Mouse (Mus musculus) intestine, postnatal 0 days (tissue): Measurements from ENCODE around the gene Esrp2. TPM values are rescaled to one million over a fixed set of nuclear protein-coding genes. Genes with fewer than 3 reads are reported as not detected.

Source experiments
- ATAC-seq: fragments of 200-750 bp; cut with Nextera tagmentation; 2 replicates; pipeline ENCODE4 v1.8.0; 2017; ENCODE audit warnings: mild to moderate bottlenecking, moderate TSS enrichment, moderate library complexity
- H3K27ac ChIP-seq: fragments of 300-500 bp; sonication (generic); 2 replicates; pipeline ENCODE4 v1.5.1; 2014; ENCODE audit warnings: mild to moderate bottlenecking, low read depth, low read length, moderate library complexity
- H3K27me3 ChIP-seq: fragments of 300-500 bp; sonication (generic); replicated peaks from 2 replicates; pipeline ENCODE4 v1.6.1; 2014; ENCODE audit warnings: low read length, mixed read lengths; ENCODE audit not compliant: control insufficient read depth, insufficient read depth
- H3K36me3 ChIP-seq: fragments of 300-500 bp; sonication (generic); 2 replicates; pipeline ENCODE4 v1.6.1; 2014; ENCODE audit warnings: mild to moderate bottlenecking, moderate library complexity; ENCODE audit not compliant: control insufficient read depth, insufficient read depth
- H3K4me1 ChIP-seq: fragments of 300-500 bp; sonication (generic); replicated peaks from 2 replicates; pipeline ENCODE4 v1.6.1; 2014; ENCODE audit warnings: antibody characterized with exemption, low read length, mixed read lengths; ENCODE audit not compliant: control insufficient read depth, insufficient read depth
- H3K4me2 ChIP-seq: fragments of 300-500 bp; sonication (generic); replicated peaks from 2 replicates; pipeline ENCODE4 v1.6.1; 2014; ENCODE audit warnings: low read depth, mild to moderate bottlenecking, moderate library complexity
- H3K4me3 ChIP-seq: fragments of 300-500 bp; sonication (generic); 2 replicates; pipeline ENCODE4 v1.5.1; 2014; ENCODE audit warnings: low read depth, low read length
- H3K9ac ChIP-seq: fragments of 300-500 bp; sonication (generic); 2 replicates; pipeline ENCODE4 v1.6.1; 2014; ENCODE audit warnings: mild to moderate bottlenecking, low read depth, low read length
- H3K9me3 ChIP-seq: fragments of 300-500 bp; sonication (generic); 2 replicates; pipeline ENCODE4 v1.6.1; 2016; ENCODE audit warnings: mixed run types; ENCODE audit not compliant: control insufficient read depth
- CTCF ChIP-seq: sonication (generic); IDR thresholded peaks from 2 replicates; pipeline ENCODE4 v1.5.1; 2016; ENCODE audit warnings: low read depth, mild to moderate bottlenecking, control low read depth, antibody characterized with exemption, moderate library complexity
- WGBS: fragments of 180-500 bp; shearing (Covaris S2); extraction: QIAGEN DNeasy Blood & Tissue Kit; methylation state at CpG from one replicate; pipeline ENCODE4 v1.1.7; 2014; 5-methylcytosine and 5-hydroxymethylcytosine counted together
- polyA plus RNA-seq: library from polyadenylated mRNA; unstranded; fragments of >200 nt; fragmentation: Nextera tagmentation; extraction: Ambion mirVana; gene quantifications from 2 replicates; pipeline ENCODE4 v1.2.1, GENCODE M21; 2015

The Esrp2 gene
- polyA plus RNA-seq, 1 experiment from 2014 or later: 11.0 TPM

DNA sequence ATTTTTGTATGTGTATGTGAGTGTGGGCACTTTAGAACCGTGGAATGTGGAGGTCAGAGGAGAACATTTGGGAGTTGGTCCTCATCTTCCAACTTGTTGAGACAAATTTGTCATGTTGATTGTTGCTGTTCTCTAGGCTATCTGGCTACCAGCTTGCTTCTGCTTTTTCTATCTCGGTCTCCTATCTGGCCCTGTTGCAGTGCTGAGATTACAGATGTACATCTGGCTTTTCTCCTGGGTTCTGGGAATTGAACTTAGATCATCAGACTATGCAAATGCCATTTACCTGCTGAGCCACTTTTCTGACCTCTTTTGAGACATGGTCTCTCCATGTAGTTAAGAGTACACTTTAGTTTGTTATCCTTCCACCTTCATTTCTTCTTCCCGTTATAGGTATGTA is 36.8 kb upstream of the Esrp2 start:
- Histone ChIP-seq H3K9me3 (no peaks in the 10 kb centered on the region), H3K27me3 (no peaks in the 10 kb centered on the region), H3K36me3 (no peaks in the 10 kb centered on the region), H3K27ac (no peak overlapping the region), H3K4me3 (no peak overlapping the region), H3K9ac (no peak overlapping the region), H3K4me2 (no peak overlapping the region), H3K4me1 (0 out of 2 replicates have a peak, but pooled peaks cover 3% of the 10 kb centered on the region)
- TF ChIP-seq CTCF: no peak
- WGBS: 87% methylated on average over 3 of the region's 3 CpGs
- ATAC-seq: no peak

DNA sequence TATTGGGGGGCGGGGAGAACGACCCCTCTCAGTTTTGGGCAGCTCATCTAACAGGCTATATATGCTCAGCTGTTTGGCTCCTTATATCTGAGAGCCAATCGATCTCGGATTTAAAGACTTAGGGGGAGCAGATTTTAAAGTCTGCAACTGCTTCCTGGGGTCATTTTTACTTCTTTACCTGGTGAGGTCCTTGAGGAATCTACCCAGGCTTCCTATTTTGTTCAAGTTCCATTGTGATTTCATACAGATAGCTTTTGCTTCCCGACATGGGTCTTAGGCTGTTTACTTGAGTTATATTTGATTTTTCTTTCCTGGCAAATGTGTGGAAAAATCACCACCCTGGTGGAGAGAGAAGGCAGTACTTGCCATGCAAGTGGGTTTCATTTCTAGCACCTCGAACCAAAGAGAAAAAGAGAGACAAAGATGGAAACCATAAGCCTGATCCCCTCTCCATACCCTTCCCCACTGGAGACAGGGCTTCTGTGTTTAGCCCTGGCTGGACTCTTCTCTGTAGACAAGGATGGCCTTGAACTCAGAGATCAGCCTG is 33.2 kb upstream of the Esrp2 start:
- Histone ChIP-seq H3K4me2 (peak overlapping the region; percentile 94), H3K27me3 (no peaks in the 10 kb centered on the region), H3K27ac (no peak overlapping the region), H3K9me3 (no peaks in the 10 kb centered on the region), H3K9ac (0 out of 2 replicates have a peak overlapping the region, but pooled peaks have one; percentile 62), H3K36me3 (no peaks in the 10 kb centered on the region), H3K4me1 (no peaks in the 10 kb centered on the region), H3K4me3 (peak overlapping the region; percentile 72)
- WGBS: 25% methylated on average over 6 of the region's 6 CpGs
- ATAC-seq: no peak
- peak; percentile 33; the same call in 1 of the 2 replicates for TF ChIP-seq CTCF

DNA sequence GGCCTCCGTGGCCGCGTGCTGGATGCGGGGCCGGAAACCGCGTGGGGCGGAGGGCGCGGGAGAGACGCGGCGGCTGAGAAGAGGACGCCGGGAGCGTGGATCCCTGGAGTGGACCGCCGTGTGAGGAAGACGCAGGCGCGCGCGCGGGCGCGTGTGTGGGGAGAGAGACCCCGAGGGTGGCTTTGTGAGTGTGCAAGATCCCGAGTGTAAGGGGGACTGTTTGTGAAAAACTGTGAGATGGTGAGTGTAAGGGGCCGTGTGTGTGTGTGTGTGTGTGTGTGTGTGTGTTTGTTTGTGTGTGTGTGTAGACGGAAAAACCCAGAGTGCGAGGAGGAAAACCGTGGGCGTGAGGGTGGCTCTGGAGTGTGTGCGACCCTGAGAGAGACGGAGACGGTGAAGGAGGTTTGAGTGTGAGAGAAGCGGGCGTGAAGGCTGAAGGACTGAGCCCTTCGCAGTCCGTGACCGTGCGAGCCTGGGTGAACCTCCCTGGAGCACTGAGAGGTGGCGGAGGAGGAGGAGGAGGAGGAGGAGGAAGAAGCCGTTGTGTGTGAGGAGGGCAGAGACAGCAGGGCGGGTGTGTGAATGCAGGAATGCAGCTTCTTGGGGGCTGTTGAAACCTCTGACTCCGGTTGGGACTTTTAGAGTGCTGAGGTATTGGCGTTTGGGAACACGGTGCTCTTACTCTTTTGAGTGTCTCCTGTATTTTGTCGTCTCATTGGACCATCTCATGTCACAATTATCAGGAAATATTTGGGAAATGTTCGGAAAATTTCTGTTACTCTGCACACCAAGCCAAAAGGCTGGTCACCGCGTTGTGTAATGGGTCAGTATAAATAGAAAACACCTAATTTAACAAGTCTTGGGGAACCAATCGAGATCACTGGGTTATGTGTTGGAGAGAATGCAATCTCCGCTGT is 32.5 kb upstream of the Esrp2 start:
- H3K27ac ChIP-seq: peak overlapping the region; percentile 46
- no peaks in the 10 kb centered on the region for H3K36me3 ChIP-seq
- no peaks in the 10 kb centered on the region for H3K9me3 ChIP-seq
- no peak for TF ChIP-seq CTCF
- peak overlapping the region; percentile 72 for H3K4me3 ChIP-seq
- H3K4me2 ChIP-seq: peak overlapping the region; percentile 94
- H3K4me1 ChIP-seq: no peaks in the 10 kb centered on the region
- H3K27me3 ChIP-seq: no peaks in the 10 kb centered on the region
- WGBS: 1% methylated on average over 54 of the region's 54 CpGs
- ATAC-seq: peak; percentile 59
- H3K9ac ChIP-seq: peak overlapping the region; percentile 62

DNA sequence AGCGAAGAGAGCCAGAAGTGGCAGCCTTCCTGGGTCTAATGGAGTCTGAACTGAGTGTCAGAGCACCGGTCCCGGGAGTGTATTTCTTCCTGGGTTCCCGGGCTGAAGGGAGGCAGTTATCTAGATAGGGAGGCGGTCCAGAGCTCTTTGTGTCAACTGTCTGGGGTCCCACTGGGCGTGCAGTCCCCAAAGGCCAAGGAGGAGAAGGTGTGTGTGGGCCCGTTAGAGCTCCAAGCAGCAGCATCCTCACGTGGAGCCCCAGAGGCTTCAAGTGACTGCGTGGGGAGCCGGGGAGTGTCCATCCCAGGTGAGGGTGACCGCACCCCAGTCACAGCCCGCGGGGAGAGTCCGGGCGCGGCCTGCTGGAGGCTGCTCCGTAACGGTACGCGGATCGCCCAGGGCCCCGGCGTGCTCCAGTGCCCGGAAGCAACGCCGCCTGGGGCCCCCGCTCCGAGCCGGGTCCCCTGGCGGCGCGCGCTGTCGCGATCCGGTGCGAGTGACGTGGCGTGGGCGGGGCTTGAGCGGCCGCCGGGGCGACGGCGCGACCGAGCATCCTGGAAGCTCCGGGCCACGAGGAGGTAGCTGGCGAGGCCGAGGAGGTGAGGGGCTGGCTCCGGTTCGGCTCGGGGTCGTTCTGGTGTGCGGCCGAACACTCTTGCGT is 31.7 kb upstream of the Esrp2 start, which contains the start of gene Slc7a6:
Slc7a6 (plus strand) TSS at position 502 of the 661 bp plus-strand sequence.
- H3K27me3 ChIP-seq: no peaks in the 10 kb centered on the region
- H3K27ac ChIP-seq: peak within 1 kb of the TSS; percentile 46
- peak; percentile 78 for ATAC-seq
- H3K4me2 ChIP-seq: peak within 1 kb of the TSS; percentile 94
- H3K4me3 ChIP-seq: peak within 1 kb of the TSS; percentile 72
- H3K9me3 ChIP-seq: no peaks in the 10 kb centered on the region
- peak; percentile 33; the same call in 1 of the 2 replicates for TF ChIP-seq CTCF
- under 1% methylated on average over 58 of the region's 59 CpGs for WGBS
- H3K36me3 ChIP-seq: peaks cover 4% of the 10 kb centered on the region; the same call in 1 of the 2 replicates
- H3K9ac ChIP-seq: peak within 1 kb of the TSS; percentile 62
- no peaks in the 10 kb centered on the region for H3K4me1 ChIP-seq

DNA sequence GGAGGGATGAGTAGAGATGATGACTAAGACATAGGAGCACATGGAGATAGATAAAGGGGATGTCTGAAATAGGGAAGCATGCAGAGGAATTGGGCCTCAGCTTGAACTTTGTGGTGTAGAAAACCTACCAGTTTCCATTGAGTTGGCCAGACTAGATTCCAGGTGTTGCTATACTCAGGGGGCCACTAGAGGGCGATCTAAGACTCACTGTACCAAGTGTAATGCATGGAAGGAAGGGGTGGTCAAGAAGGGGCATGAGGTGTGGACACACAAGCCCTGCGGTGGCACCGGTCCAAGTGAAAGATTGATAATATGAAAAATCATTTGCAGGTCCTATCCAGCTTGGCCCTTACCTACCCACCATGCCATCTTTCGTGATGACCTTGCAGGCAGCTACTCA is 28.7 kb upstream of the Esrp2 start:
- Histone ChIP-seq H3K9ac (no peak overlapping the region), H3K27me3 (no peaks in the 10 kb centered on the region), H3K4me1 (no peaks in the 10 kb centered on the region), H3K27ac (no peak overlapping the region), H3K36me3 (peaks cover 17% of the 10 kb centered on the region; the same call in 1 of the 2 replicates), H3K9me3 (no peaks in the 10 kb centered on the region), H3K4me2 (no peak overlapping the region), H3K4me3 (no peak overlapping the region)
- ATAC-seq: no peak
- 38% methylated on average over 4 of the region's 4 CpGs for WGBS
- TF ChIP-seq CTCF: peak; percentile 90

DNA sequence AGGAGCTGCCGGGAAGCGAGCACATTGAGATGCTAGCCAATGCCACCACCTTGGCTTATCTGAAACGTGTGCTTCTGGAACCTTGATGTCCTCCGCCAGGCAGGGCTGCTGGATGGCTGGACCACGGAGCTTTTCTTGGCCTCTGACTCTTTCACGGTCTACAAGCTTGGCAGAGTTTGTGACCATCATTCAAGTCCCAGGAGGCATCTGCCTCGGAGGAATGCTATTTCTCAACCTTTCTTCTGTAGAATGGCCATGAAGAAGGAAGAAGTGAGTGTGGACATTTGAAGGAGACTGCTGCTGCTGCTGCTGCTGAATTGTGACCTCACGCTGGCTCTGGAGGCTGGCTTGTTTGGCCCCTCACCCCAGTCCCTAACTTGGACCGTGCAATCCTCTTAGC is 26.5 kb upstream of the Esrp2 start:
- Histone ChIP-seq H3K36me3 (peaks cover 28% of the 10 kb centered on the region), H3K4me2 (no peak overlapping the region), H3K4me3 (no peak overlapping the region), H3K27ac (no peak overlapping the region), H3K4me1 (no peaks in the 10 kb centered on the region), H3K27me3 (no peaks in the 10 kb centered on the region), H3K9ac (no peak overlapping the region), H3K9me3 (no peaks in the 10 kb centered on the region)
- WGBS: 93% methylated on average over 9 of the region's 9 CpGs
- TF ChIP-seq CTCF: no peak
- ATAC-seq: no peak
